Mouse (Mus musculus): ENCODE data around the gene Cyb5r4. TPM values are rescaled to one million over a fixed set of nuclear protein-coding genes. Genes with fewer than 3 reads are reported as not detected.
"Not testable (repeated sequence)": the region's sequence is repeated elsewhere in the genome, so short reads cannot be mapped to it uniquely, and the experiment has no call there.

Gene Cyb5r4
- total RNA-seq, 2 experiments from 2014 or later, result 19.9 to 21.6 TPM

GRCm38 (mm10) chr9:87127046-87127445 lies 105.2 kb downstream of the Cyb5r4 start:
- intact Hi-C loops (cut with DNase I; ENCODE audit: low total_unique reads); DNase-seq: not testable (repeated sequence)

Other genes with a start within 250 kb of the Cyb5r4 start
- under 1 TPM; 0.18 to 0.51 TPM for gene Snap91, start 141.4 kb upstream of the Cyb5r4 start, total RNA-seq (2021)
- gene Ripply2, start 6.5 kb upstream of the Cyb5r4 start, total RNA-seq (2021), result not detected
- under 1 TPM; 0.31 to 0.68 TPM for gene Mrap2, start 122.3 kb downstream of the Cyb5r4 start, total RNA-seq (2021)
- 1 to 10 TPM; 1.4 to 1.8 TPM for gene Cep162, start 233.5 kb downstream of the Cyb5r4 start, total RNA-seq (2021)

Measured in gastrocnemius, postnatal 14 days (tissue).